Comparison of ENCODE assay signal across 21 mouse cellular contexts in the genomic region with DNA sequence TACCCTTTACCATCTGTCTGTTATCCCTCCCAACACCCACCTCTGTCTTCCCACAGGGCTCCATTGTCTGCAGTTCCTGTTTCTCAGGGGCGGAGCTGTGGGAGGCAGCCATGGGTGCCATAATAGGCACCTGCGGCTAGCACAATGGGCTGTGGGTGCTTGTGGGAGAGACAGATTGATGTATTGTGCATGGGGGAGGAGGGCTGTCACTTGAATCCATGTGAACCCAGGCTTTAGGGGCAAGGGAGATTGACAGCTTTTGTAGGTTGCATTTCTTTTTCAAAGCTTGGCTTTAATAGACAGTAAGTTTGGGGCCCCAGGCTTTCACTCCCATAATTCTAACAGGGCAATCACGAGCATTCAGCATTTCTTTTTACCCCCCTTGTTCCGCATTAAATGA. TPM values are rescaled to one million over a fixed set of nuclear protein-coding genes. Genes with fewer than 3 reads are reported as not detected.
DNase-seq lines count a peak whose midpoint lies in the region; ATAC-seq lines count a peak whose summit lies in the region.
"Had no signal": no experiment of that assay in that cellular context is flagged by ENCODE, and none has a peak within 500 bp of the region (broad histone marks: within the 10 kb centered on the region; RNA-seq: fewer than 3 reads in every experiment).

No protein-coding gene starts in this region.

- H3K4me1 ChIP-seq in forebrain, embryonic 11.5 days (replicated peaks; ENCODE audit: control insufficient read depth, insufficient read depth, low read length), result no peaks in the 10 kb centered on the region
- peaks cover 10% of the 10 kb centered on the region; the same call in 1 of the 2 replicates for H3K4me1 ChIP-seq in forebrain, embryonic 15.5 days
- no peaks in the 10 kb centered on the region for H3K4me1 ChIP-seq in neural tube, embryonic 15.5 days
- 0 out of 2 replicates have a peak, but pooled peaks cover 5% of the 10 kb centered on the region for H3K4me1 ChIP-seq in embryonic facial prominence, embryonic 10.5 days
- no peaks in the 10 kb centered on the region for H3K4me1 ChIP-seq in neural tube, embryonic 12.5 days

- peak; percentile 65 for DNase-seq in forebrain, embryonic 11.5 days (ENCODE audit: low spot score)
- DNase-seq in neural tube, embryonic 10.5 days (ENCODE audit: extremely low spot score, low spot score), result peak; percentile 12
- peak; percentile 8 for DNase-seq in embryonic facial prominence, embryonic 10.5 days (ENCODE audit: low spot score)
- DNase-seq in cerebellum, postnatal 25 days, result no peak
- no peak for DNase-seq in layer of hippocampus, adult 9-11 months
- DNase-seq: adrenal gland, postnatal 14 days; cerebellum, adult 8-10 months; heart, postnatal 4 days; liver; lung, adult 2 months; lung, postnatal 36 days; right cerebral cortex, postnatal 4 days; thymus, postnatal 36 days had no signal

- WGBS in forebrain, embryonic 11.5 days, result 28% methylated on average over 4 of the region's 4 CpGs
- WGBS in forebrain, embryonic 15.5 days, result 29% methylated on average over 4 of the region's 4 CpGs
- WGBS in neural tube, embryonic 15.5 days, result 31% methylated on average over 4 of the region's 4 CpGs
- 39% methylated on average over 4 of the region's 4 CpGs for WGBS in embryonic facial prominence, embryonic 10.5 days
- WGBS in neural tube, embryonic 12.5 days, result 26% methylated on average over 4 of the region's 4 CpGs

- H3K9ac ChIP-seq in forebrain, embryonic 11.5 days (ENCODE audit: low read length), result no peak overlapping the region
- no peak overlapping the region for H3K9ac ChIP-seq in forebrain, embryonic 15.5 days (replicated peaks)
- H3K9ac ChIP-seq in neural tube, embryonic 15.5 days (replicated peaks), result no peak overlapping the region
- H3K9ac ChIP-seq in neural tube, embryonic 12.5 days, result no peak overlapping the region

- no peak overlapping the region for H3K4me2 ChIP-seq in forebrain, embryonic 11.5 days (ENCODE audit: low read depth, low read length, severe bottlenecking)
- H3K4me2 ChIP-seq in forebrain, embryonic 15.5 days (replicated peaks), result no peak overlapping the region
- no peak overlapping the region for H3K4me2 ChIP-seq in neural tube, embryonic 15.5 days
- H3K4me2 ChIP-seq in neural tube, embryonic 12.5 days (replicated peaks), result no peak overlapping the region

- no peaks in the 10 kb centered on the region for H3K36me3 ChIP-seq in forebrain, embryonic 11.5 days (ENCODE audit: control insufficient read depth, insufficient read depth, low read length)
- H3K36me3 ChIP-seq in forebrain, embryonic 15.5 days, result no peaks in the 10 kb centered on the region
- no peaks in the 10 kb centered on the region for H3K36me3 ChIP-seq in neural tube, embryonic 15.5 days
- H3K36me3 ChIP-seq in embryonic facial prominence, embryonic 10.5 days (replicated peaks), result no peaks in the 10 kb centered on the region
- H3K36me3 ChIP-seq in neural tube, embryonic 12.5 days, result no peaks in the 10 kb centered on the region

- H3K9me3 ChIP-seq in forebrain, embryonic 11.5 days (ENCODE audit: control insufficient read depth, low read length), result no peaks in the 10 kb centered on the region
- no peaks in the 10 kb centered on the region for H3K9me3 ChIP-seq in forebrain, embryonic 15.5 days
- H3K9me3 ChIP-seq in neural tube, embryonic 15.5 days (replicated peaks), result no peaks in the 10 kb centered on the region
- H3K9me3 ChIP-seq in embryonic facial prominence, embryonic 10.5 days, result no peaks in the 10 kb centered on the region
- no peaks in the 10 kb centered on the region for H3K9me3 ChIP-seq in neural tube, embryonic 12.5 days

- no peaks in the 10 kb centered on the region for H3K27me3 ChIP-seq in forebrain, embryonic 11.5 days (ENCODE audit: control insufficient read depth, insufficient read depth, low read length)
- H3K27me3 ChIP-seq in forebrain, embryonic 15.5 days, result no peaks in the 10 kb centered on the region
- H3K27me3 ChIP-seq in neural tube, embryonic 15.5 days (replicated peaks), result no peaks in the 10 kb centered on the region
- peaks cover 20% of the 10 kb centered on the region; the same call in 1 of the 2 replicates for H3K27me3 ChIP-seq in embryonic facial prominence, embryonic 10.5 days (replicated peaks; ENCODE audit: low read depth, poor library complexity, severe bottlenecking)
- H3K27me3 ChIP-seq in neural tube, embryonic 12.5 days (replicated peaks), result no peaks in the 10 kb centered on the region

- H3K27ac ChIP-seq in forebrain, embryonic 11.5 days (ENCODE audit: low read depth, low read length), result no peak overlapping the region
- H3K27ac ChIP-seq in forebrain, embryonic 15.5 days (replicated peaks), result no peak overlapping the region
- H3K27ac ChIP-seq in neural tube, embryonic 15.5 days (replicated peaks), result no peak overlapping the region
- no peak overlapping the region for H3K27ac ChIP-seq in embryonic facial prominence, embryonic 10.5 days (replicated peaks)
- no peak overlapping the region for H3K27ac ChIP-seq in neural tube, embryonic 12.5 days
- H3K27ac ChIP-seq: kidney, postnatal 0 days had no signal

- ATAC-seq in forebrain, embryonic 11.5 days (replicated peaks; ENCODE audit: low FRiP score), result peak; percentile 77
- no peak; the same call in 1 of the 2 replicates for ATAC-seq in forebrain, embryonic 15.5 days (replicated peaks)
- ATAC-seq in neural tube, embryonic 15.5 days (ENCODE audit: low FRiP score), result no peak
- peak; percentile 35; the same call in 1 of the 2 replicates for ATAC-seq in neural tube, embryonic 12.5 days (ENCODE audit: low FRiP score, low read depth)
- ATAC-seq: intestine, postnatal 0 days had no signal

- H3K4me3 ChIP-seq in forebrain, embryonic 11.5 days (ENCODE audit: low read depth, low read length), result no peak overlapping the region
- no peak overlapping the region for H3K4me3 ChIP-seq in forebrain, embryonic 15.5 days
- no peak overlapping the region for H3K4me3 ChIP-seq in neural tube, embryonic 15.5 days (replicated peaks)
- no peak overlapping the region for H3K4me3 ChIP-seq in embryonic facial prominence, embryonic 10.5 days
- no peak overlapping the region for H3K4me3 ChIP-seq in neural tube, embryonic 12.5 days

RNA-seq across cellular contexts. Expression of gene Gm7073, which starts 5.0 kb away (rescaled TPM):
- polyA plus RNA-seq in forebrain, embryonic 11.5 days (2014; fragmentation: Nextera tagmentation; extraction: Ambion mirVana), result not detected in 2 replicates
- polyA plus RNA-seq in forebrain, embryonic 15.5 days (2015; fragmentation: Nextera tagmentation; extraction: Ambion mirVana), result not detected in 2 replicates
- not detected in 2 replicates for polyA plus RNA-seq in neural tube, embryonic 15.5 days (2015; fragmentation: Nextera tagmentation; extraction: Ambion mirVana)
- not detected in 2 replicates for polyA plus RNA-seq in embryonic facial prominence, embryonic 10.5 days (2016; fragmentation: Nextera tagmentation; extraction: Ambion mirVana)
- polyA plus RNA-seq in neural tube, embryonic 12.5 days (2016; fragmentation: Nextera tagmentation; extraction: Ambion mirVana), result not detected in 2 replicates
- polyA plus RNA-seq: embryonic facial prominence, embryonic 11.5 days; heart, embryonic 14.5 days; intestine, postnatal 0 days; kidney, postnatal 0 days; lung, adult 2 months; neural tube, embryonic 14.5 days had no signal

RNA-seq across cellular contexts. Expression of gene Atp11c, which starts 48.4 kb away (rescaled TPM):
- polyA plus RNA-seq in forebrain, embryonic 11.5 days (2014; fragmentation: Nextera tagmentation; extraction: Ambion mirVana), result 15.6 and 18.7 TPM in 2 replicates
- polyA plus RNA-seq in forebrain, embryonic 15.5 days (2015; fragmentation: Nextera tagmentation; extraction: Ambion mirVana), result 12.4 and 12.7 TPM in 2 replicates
- 10.5 and 10.6 TPM in 2 replicates for polyA plus RNA-seq in neural tube, embryonic 15.5 days (2015; fragmentation: Nextera tagmentation; extraction: Ambion mirVana)
- 16.6 and 16.9 TPM in 2 replicates for polyA plus RNA-seq in embryonic facial prominence, embryonic 10.5 days (2016; fragmentation: Nextera tagmentation; extraction: Ambion mirVana)
- polyA plus RNA-seq in neural tube, embryonic 12.5 days (2016; fragmentation: Nextera tagmentation; extraction: Ambion mirVana), result 16.0 and 16.6 TPM in 2 replicates

Comparison
In these comparisons a context has a peak if more than half of its experiments do, and no peak if none do; other contexts are left out.
1. ATAC-seq: peak in forebrain, embryonic 11.5 days (single experiment) and neural tube, embryonic 12.5 days (single experiment); none in forebrain, embryonic 15.5 days (single experiment) and neural tube, embryonic 15.5 days (single experiment).
2. DNase-seq: peak in forebrain, embryonic 11.5 days (single experiment), neural tube, embryonic 10.5 days (single experiment) and embryonic facial prominence, embryonic 10.5 days (single experiment); none in cerebellum, postnatal 25 days (0 of 2) and layer of hippocampus, adult 9-11 months (single experiment).